Mouse (Mus musculus) bone marrow macrophage, adult 2 months (primary cell): ENCODE data around the gene Slc38a11.

ENCODE experiments used
- CTCF ChIP-seq: IDR thresholded peaks from 2 replicates; pipeline ENCODE4 v1.5.1; 2012; ENCODE audit warnings: low read depth, mild to moderate bottlenecking, low read length, moderate library complexity
- POLR2A ChIP-seq: IDR thresholded peaks from 2 replicates; pipeline ENCODE4 v1.6.1; 2012; ENCODE audit warnings: mild to moderate bottlenecking, low read depth, low read length, borderline replicate concordance

- no peak for TF ChIP-seq POLR2A
- no peak for TF ChIP-seq CTCF
Observed at GRCm38 (mm10) chr2:65320975-65321374, 42.9 kb downstream of the Slc38a11 start.
